Mouse (Mus musculus): ENCODE data around the gene Smc5.

DNA sequence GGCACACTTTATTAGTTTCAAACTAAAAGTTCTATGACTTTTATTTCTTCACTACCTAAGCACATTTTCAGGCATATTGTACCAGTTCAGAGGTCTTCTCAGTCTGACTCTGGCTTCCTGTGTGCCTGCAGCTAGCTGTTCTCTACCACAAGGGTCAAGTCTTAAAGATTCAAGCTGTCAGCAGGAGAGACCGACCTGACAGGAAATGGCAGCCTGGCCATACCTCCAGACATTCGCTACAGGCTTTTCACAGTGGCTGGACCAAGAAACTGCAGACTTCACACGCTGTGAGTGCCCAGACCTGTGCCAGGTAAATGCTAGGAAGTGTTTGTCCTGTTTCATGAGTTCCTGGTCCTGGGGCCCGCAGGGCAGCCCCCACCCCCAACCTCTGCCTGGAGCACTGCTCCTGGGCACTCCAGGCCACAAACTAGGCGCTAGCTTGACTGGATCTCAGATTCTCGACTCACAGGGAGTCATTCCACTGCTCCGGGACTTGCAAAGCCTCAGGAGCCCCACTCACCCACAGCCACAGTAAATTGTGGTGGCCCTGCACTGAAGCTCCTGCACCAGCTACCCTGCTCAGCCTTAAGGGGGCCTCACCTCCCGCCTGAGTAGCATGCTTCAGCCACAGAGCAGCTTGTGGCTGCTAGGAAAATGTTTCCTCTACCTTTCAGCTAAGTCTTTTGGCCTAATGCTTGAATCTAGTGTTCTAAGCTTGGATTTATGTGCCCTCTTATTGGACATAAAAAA lies 8.4 kb upstream of the Smc5 start:
- TF ChIP-seq CTCF (IDR thresholded peaks at IDR 0.05; ENCODE audit: control insufficient read depth, insufficient read depth, insufficient read length): no peak
- TF ChIP-seq MAX (IDR thresholded peaks at IDR 0.05): no peak
- TF ChIP-seq USF1 (IDR thresholded peaks at IDR 0.05; ENCODE audit: low read depth): no peak
- TF ChIP-seq MYOG (IDR thresholded peaks at IDR 0.05; ENCODE audit: control insufficient read depth, extremely low read depth, insufficient read length): no peak

Measured in C2C12 (cell line).